Mouse (Mus musculus) left cerebral cortex, adult 2 months (tissue): Measurements from ENCODE around the gene Wdr25. TPM values are rescaled to one million over a fixed set of nuclear protein-coding genes. Genes with fewer than 3 reads are reported as not detected.

ENCODE experiments used
- DNase-seq, 2 experiments: peaks; one replicate each; pipeline ENCODE4 v3.0.0; 2021 to 2022; ENCODE audit warnings: low spot score in 2 of 2, mixed read lengths in 1 of 2; ENCODE audit errors: extremely low spot score in 1 of 2
- H3K27ac ChIP-seq: fragments of 200-600 bp; 2 replicates; pipeline ENCODE4 v1.8.1; 2022
- H3K4me3 ChIP-seq: fragments of 200-600 bp; 2 replicates; pipeline ENCODE4 v1.8.1; 2022
- CTCF ChIP-seq: fragments of 200-600 bp; IDR thresholded peaks from 2 replicates; pipeline ENCODE4 v1.8.1; 2022; ENCODE audit warnings: antibody characterized with exemption, mild to moderate bottlenecking, moderate library complexity
- intact Hi-C: fragments of 180-260 bp; cut with DNase I; formaldehyde crosslinking; loops from one replicate; pipeline ENCODE4 v1.15.1; 2025
- total RNA-seq, 2 experiments: library from RNA; stranded (reverse); gene quantifications; 2 replicates each; pipeline ENCODE4 v1.2.3; 2021

Gene Wdr25
- total RNA-seq, 2 experiments from 2014 or later: 10.2 to 13.4 TPM

GRCm38 (mm10) chr12:109057736-109058135, 164.3 kb downstream of the Wdr25 start:
- intact Hi-C loops: no loop called here
- H3K4me3 ChIP-seq: no peak overlapping the region
- no peak for DNase-seq
- H3K27ac ChIP-seq: no peak overlapping the region
- no peak for TF ChIP-seq CTCF

DNA sequence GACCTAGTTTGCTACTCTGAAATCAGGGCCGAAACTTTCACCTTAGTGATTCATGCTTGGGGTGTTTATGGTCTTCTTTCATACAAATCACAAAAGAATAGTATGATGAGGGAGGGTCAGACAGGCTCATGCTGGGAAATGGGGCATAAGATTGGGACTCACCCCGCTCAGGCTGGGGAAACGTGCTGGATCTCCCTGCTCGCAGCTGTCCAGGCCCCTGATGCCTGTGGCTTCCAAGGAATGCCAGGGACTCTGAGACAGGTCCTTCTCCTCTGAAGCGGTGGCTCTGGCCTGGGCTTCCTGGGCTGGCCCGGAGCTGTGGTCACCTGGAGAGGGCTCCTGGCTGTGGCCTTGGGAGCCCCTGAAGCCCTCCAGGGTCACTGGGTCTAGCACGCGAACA, 165.2 kb downstream of the Wdr25 start:
- no peak overlapping the region for H3K4me3 ChIP-seq
- no peak for DNase-seq
- intact Hi-C loops: no loop called here
- TF ChIP-seq CTCF: no peak
- H3K27ac ChIP-seq: no peak overlapping the region

DNA sequence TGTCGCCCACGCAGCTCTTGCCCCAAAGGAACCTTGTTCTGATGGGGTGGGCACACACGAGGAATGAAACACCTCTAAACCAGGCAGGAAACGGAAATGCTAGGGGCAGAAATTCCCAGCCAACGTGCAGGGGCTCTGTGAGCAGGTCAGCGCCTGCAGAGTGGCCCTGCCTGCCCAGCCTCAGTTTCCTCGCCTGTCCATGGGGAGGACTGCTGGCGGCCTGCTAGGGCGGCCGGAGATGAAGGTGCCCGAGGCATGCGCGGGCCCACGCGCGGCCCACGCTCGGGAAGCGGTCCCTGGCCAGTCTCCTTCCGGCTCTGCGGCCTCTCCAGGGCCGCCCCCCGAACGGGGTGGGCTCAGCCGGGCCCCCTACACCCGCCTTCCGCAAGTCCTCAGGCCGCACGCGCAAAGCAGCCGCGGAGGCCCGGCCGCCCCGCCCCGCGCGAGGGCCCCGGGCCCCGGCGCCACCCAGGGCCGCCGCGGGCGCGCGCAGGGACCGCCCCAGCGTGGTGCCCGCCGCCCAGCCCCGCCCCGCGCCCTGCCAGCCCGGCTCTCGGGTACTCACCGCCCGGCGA, 174.2 kb downstream of the Wdr25 start:
- H3K27ac ChIP-seq: peak overlapping the region; percentile 76
- intact Hi-C loops: loop anchor here (5.0 to 10.0 kb wide), 2 partner anchors 325 to 477 kb away; no protein-coding TSS in a partner anchor
- DNase-seq: peak; percentile 57 to 60
- peak overlapping the region; percentile 72 for H3K4me3 ChIP-seq
- no peak for TF ChIP-seq CTCF

- peak in 1 of 2 experiments; percentile 20 for DNase-seq
- intact Hi-C loops: loop anchor here (5.0 to 10.0 kb wide), 2 partner anchors 324 to 477 kb away; no protein-coding TSS in a partner anchor
- peak within 1 kb of the TSS; percentile 76 for H3K27ac ChIP-seq
- no peak for TF ChIP-seq CTCF
- H3K4me3 ChIP-seq: peak within 1 kb of the TSS; percentile 72
These were observed 174.8 kb downstream of the Wdr25 start, which contains the start of gene Begain for GRCm38 (mm10) chr12:109068167-109068653. Gene Begain, minus strand, starts transcription at chr12:109068217.

- TF ChIP-seq CTCF: no peak
- intact Hi-C loops: loop anchor here (5.0 to 10.0 kb wide), 2 partner anchors 324 to 476 kb away; no protein-coding TSS in a partner anchor
- H3K4me3 ChIP-seq: no peak overlapping the region; the same call in 1 of the 2 replicates
These were observed 175.3 kb downstream of the Wdr25 start for GRCm38 (mm10) chr12:109068738-109069137.

GRCm38 (mm10) chr12:109069751-109070150, 176.3 kb downstream of the Wdr25 start:
- H3K4me3 ChIP-seq: no peak overlapping the region
- no peak overlapping the region for H3K27ac ChIP-seq
- no peak for DNase-seq
- intact Hi-C loops: loop anchor here (5.0 to 10.0 kb wide), 2 partner anchors 323 to 475 kb away; no protein-coding TSS in a partner anchor
- TF ChIP-seq CTCF: no peak

More at GRCm38 (mm10) chr12:109068738-109069137, 175.3 kb downstream of the Wdr25 start:
- DNase-seq: peak in 1 of 2 experiments; percentile 9
- no peak overlapping the region for H3K27ac ChIP-seq

GRCm38 (mm10) chr12:109071248-109071647, 177.8 kb downstream of the Wdr25 start:
- Histone ChIP-seq H3K4me3 (no peak overlapping the region), H3K27ac (no peak overlapping the region)
- no peak for DNase-seq
- intact Hi-C loops: no loop called here
- TF ChIP-seq CTCF: no peak; the same call in 1 of the 2 replicates

DNA sequence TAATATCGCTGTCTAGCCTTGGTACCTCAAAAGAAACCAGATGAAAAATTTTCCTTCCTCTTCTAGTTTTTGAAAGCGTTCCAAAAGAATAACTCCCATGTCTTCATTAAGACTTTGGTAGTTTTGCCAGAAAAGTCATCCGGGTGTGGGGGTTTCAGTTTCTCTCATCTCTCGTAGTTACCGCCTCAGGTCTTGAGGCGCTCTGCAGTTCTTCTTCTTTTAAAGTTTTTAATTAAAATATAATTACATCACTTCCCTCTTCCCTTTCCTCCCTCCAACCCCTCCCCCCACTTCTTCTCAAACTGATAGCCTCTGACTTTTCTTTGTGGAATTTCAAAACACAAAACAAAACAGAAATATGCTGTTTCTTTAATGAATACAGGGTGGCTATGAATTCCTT, 180.7 kb downstream of the Wdr25 start:
- no peak for TF ChIP-seq CTCF
- DNase-seq: no peak
- intact Hi-C loops: no loop called here
- H3K4me3 ChIP-seq: no peak overlapping the region
- no peak overlapping the region for H3K27ac ChIP-seq

- Histone ChIP-seq H3K4me3 (no peak overlapping the region), H3K27ac (no peak overlapping the region)
- DNase-seq: no peak
- TF ChIP-seq CTCF: no peak
- intact Hi-C loops: no loop called here
These were observed 181.4 kb downstream of the Wdr25 start for GRCm38 (mm10) chr12:109074777-109075285.

DNA sequence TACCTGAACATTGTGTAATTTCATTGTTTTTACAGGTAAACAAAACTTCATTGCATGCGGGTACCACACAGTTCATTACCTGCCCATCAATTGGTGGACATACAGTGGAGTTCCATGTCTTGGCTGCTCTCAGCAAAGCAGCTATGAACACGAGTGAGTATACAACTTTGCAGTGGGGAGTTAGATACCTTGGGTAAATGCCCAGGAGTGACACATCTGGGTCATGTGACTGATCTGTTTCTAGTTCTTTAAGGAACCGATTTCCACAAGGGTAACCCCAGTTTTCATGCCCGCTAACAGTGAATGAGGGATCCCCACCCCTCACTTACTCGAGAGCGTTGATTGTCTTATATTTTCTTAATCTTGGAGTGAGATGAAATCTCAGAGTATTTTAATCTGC, 183.6 kb downstream of the Wdr25 start:
- DNase-seq: no peak
- TF ChIP-seq CTCF: no peak
- intact Hi-C loops: no loop called here
- Histone ChIP-seq H3K27ac (no peak overlapping the region), H3K4me3 (no peak overlapping the region)

Other genes starting within 250 kb of the Wdr25 start
- 1 to 10 TPM; 4.8 to 5.5 TPM for gene Degs2, start 191.3 kb upstream of the Wdr25 start, total RNA-seq
- gene Yy1, start 100.7 kb upstream of the Wdr25 start, total RNA-seq: 10 to 100 TPM; 51.1 to 51.9 TPM
- gene Slc25a29, start 57.7 kb upstream of the Wdr25 start, total RNA-seq: 10 to 100 TPM; 11.2 to 16.6 TPM
- 10 to 100 TPM in 1 of 2 experiments, 1 to 10 TPM in 1; 9.1 to 11.9 TPM for gene Slc25a47, start 57.6 kb upstream of the Wdr25 start, total RNA-seq
- 10 to 100 TPM; 84.8 to 86.0 TPM for gene Wars, start 543 bp downstream of the Wdr25 start, total RNA-seq
- gene Begain, start 174.6 kb downstream of the Wdr25 start, total RNA-seq: 100 to 1,000 TPM; 148 to 157 TPM